In the genomic region with DNA sequence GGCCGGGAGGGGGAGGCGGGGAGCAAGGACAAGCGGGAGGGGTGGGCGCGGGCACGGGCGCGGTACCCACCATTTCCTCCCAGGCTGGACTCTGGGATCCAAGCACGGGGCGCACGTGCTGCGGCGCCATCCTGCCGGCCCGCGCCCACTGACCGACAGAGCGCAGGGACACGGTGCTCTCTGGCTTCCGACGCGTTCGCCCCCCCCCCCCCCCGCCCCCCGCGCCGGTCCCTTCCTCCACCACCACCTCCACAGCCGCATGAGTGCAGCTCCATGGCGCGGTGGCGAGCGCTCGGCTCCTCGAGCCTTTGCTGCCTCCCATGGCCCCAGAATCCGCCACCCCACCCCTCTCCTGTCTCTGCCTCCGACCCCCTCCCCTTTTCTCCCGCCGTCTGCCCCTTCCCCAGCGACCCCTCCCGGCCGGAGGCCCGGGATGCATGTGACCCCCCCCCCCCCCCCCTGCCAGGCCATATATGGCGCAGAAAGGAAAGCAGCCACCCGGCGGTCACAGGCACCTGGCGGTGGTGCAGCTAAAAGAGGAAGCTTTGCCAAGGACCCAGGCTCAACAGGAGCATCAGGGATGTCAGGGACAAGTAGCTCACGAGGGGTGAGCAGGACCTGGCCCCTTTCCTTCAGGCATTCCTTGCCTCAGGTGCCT, we compare ENCODE assay signal across 27 mouse cellular contexts. TPM values are rescaled to one million over a fixed set of nuclear protein-coding genes. Genes with fewer than 3 reads are reported as not detected.
DNase-seq lines count a peak whose midpoint lies in the region; ATAC-seq and TF ChIP-seq lines count a peak whose summit lies in the region.
"Not testable (repeated sequence)": the region's sequence is repeated elsewhere in the genome, so short reads cannot be mapped to it uniquely, and the experiment has no call there.
"Had no signal": no experiment of that assay in that cellular context is flagged by ENCODE, and none has a peak within 500 bp of the region (broad histone marks: within the 10 kb centered on the region; RNA-seq: fewer than 3 reads in every experiment).

No protein-coding gene starts in this region.

- not testable (repeated sequence) for H3K36me3 ChIP-seq in forebrain, embryonic 12.5 days (replicated peaks); forebrain, embryonic 16.5 days (ENCODE audit: control insufficient read depth, insufficient read depth); hindbrain, embryonic 13.5 days; hindbrain, postnatal 0 days (ENCODE audit: insufficient read depth, low read length); kidney, embryonic 15.5 days; lung, postnatal 0 days (ENCODE audit: insufficient read depth, low read length); midbrain, embryonic 16.5 days (ENCODE audit: control insufficient read depth, insufficient read depth, low read length); neural tube, embryonic 13.5 days

- TF ChIP-seq EP300 in lung, postnatal 0 days (IDR thresholded peaks at IDR 0.05): not testable (repeated sequence)

- H3K4me3 ChIP-seq in forebrain, embryonic 12.5 days (replicated peaks); forebrain, embryonic 16.5 days (replicated peaks; ENCODE audit: low read length); hindbrain, embryonic 13.5 days; hindbrain, postnatal 0 days (ENCODE audit: low read length); kidney, embryonic 15.5 days (replicated peaks); lung, postnatal 0 days (ENCODE audit: low read depth, low read length); midbrain, embryonic 16.5 days (ENCODE audit: low read depth, low read length); neural tube, embryonic 13.5 days: not testable (repeated sequence)

- H3K27me3 ChIP-seq in forebrain, embryonic 12.5 days; forebrain, embryonic 16.5 days (replicated peaks; ENCODE audit: control insufficient read depth, insufficient read depth, low read length); hindbrain, embryonic 13.5 days; hindbrain, postnatal 0 days (ENCODE audit: insufficient read depth, low read length); kidney, embryonic 15.5 days; lung, postnatal 0 days (replicated peaks; ENCODE audit: insufficient read depth, low read length); midbrain, embryonic 16.5 days (ENCODE audit: control insufficient read depth, insufficient read depth, low read depth, low read length); neural tube, embryonic 13.5 days: not testable (repeated sequence)

- ATAC-seq in forebrain, embryonic 12.5 days (ENCODE audit: low FRiP score): 0 out of 2 replicates have a peak, but pooled peaks have one; percentile 39
- ATAC-seq in forebrain, embryonic 16.5 days: peak; percentile 57; the same call in 1 of the 2 replicates
- ATAC-seq in hindbrain, embryonic 13.5 days (ENCODE audit: low FRiP score): peak; percentile 82
- peak; percentile 74; the same call in 1 of the 2 replicates for ATAC-seq in hindbrain, postnatal 0 days
- 0 out of 2 replicates have a peak, but pooled peaks have one; percentile 46 for ATAC-seq in kidney, embryonic 15.5 days (replicated peaks; ENCODE audit: low FRiP score)
- ATAC-seq in lung, postnatal 0 days: peak; percentile 62
- ATAC-seq in midbrain, embryonic 16.5 days: peak; percentile 89
- peak; percentile 78; the same call in 1 of the 2 replicates for ATAC-seq in neural tube, embryonic 13.5 days (ENCODE audit: low read depth)

- not testable (repeated sequence) for H3K9me3 ChIP-seq in forebrain, embryonic 12.5 days; forebrain, embryonic 16.5 days (ENCODE audit: control insufficient read depth, low read length); hindbrain, embryonic 13.5 days; hindbrain, postnatal 0 days (ENCODE audit: low read length); kidney, embryonic 15.5 days (replicated peaks); lung, postnatal 0 days (ENCODE audit: low read length); midbrain, embryonic 16.5 days (replicated peaks; ENCODE audit: control insufficient read depth, low read length, poor library complexity, severe bottlenecking); neural tube, embryonic 13.5 days

- H3K4me2 ChIP-seq in forebrain, embryonic 12.5 days; forebrain, embryonic 16.5 days (ENCODE audit: low read length); hindbrain, embryonic 13.5 days; hindbrain, postnatal 0 days (ENCODE audit: low read depth, low read length); kidney, embryonic 15.5 days; lung, postnatal 0 days (replicated peaks; ENCODE audit: low read depth, low read length); midbrain, embryonic 16.5 days (ENCODE audit: low read length); neural tube, embryonic 13.5 days: not testable (repeated sequence)

- H3K9ac ChIP-seq in forebrain, embryonic 12.5 days; forebrain, embryonic 16.5 days (replicated peaks; ENCODE audit: low read depth, low read length); hindbrain, embryonic 13.5 days; hindbrain, postnatal 0 days (replicated peaks; ENCODE audit: low read length); kidney, embryonic 15.5 days; lung, postnatal 0 days (replicated peaks; ENCODE audit: low read depth); midbrain, embryonic 16.5 days (ENCODE audit: low read depth, low read length); neural tube, embryonic 13.5 days: not testable (repeated sequence)

- not testable (repeated sequence) for TF ChIP-seq CTCF in hindbrain, postnatal 0 days (IDR thresholded peaks at IDR 0.05; ENCODE audit: low read depth); lung, postnatal 0 days (IDR thresholded peaks at IDR 0.05)

- not testable (repeated sequence) for H3K4me1 ChIP-seq in forebrain, embryonic 12.5 days; forebrain, embryonic 16.5 days (replicated peaks; ENCODE audit: control insufficient read depth, insufficient read depth, low read length); hindbrain, embryonic 13.5 days (replicated peaks); hindbrain, postnatal 0 days (ENCODE audit: insufficient read depth, low read length); kidney, embryonic 15.5 days; lung, postnatal 0 days (ENCODE audit: insufficient read depth, low read depth, low read length); midbrain, embryonic 16.5 days (ENCODE audit: control insufficient read depth, insufficient read depth, low read length); neural tube, embryonic 13.5 days (replicated peaks)

- H3K27ac ChIP-seq in forebrain, embryonic 12.5 days; forebrain, embryonic 16.5 days (ENCODE audit: low read length); hindbrain, embryonic 13.5 days; hindbrain, postnatal 0 days; kidney, embryonic 15.5 days; lung, postnatal 0 days (ENCODE audit: low read length); midbrain, embryonic 16.5 days (ENCODE audit: low read length); neural tube, embryonic 13.5 days (replicated peaks): not testable (repeated sequence)

- WGBS in forebrain, embryonic 12.5 days: no CpG with 5 or more reads among the region's 47 CpGs
- no CpG with 5 or more reads among the region's 47 CpGs for WGBS in forebrain, embryonic 16.5 days
- WGBS in hindbrain, embryonic 13.5 days: no CpG with 5 or more reads among the region's 47 CpGs
- WGBS in hindbrain, postnatal 0 days: no CpG with 5 or more reads among the region's 47 CpGs
- WGBS in kidney, embryonic 15.5 days: no CpG with 5 or more reads among the region's 47 CpGs
- WGBS in lung, postnatal 0 days: no CpG with 5 or more reads among the region's 47 CpGs
- WGBS in midbrain, embryonic 16.5 days: no CpG with 5 or more reads among the region's 47 CpGs
- no CpG with 5 or more reads among the region's 47 CpGs for WGBS in neural tube, embryonic 13.5 days

- not testable (repeated sequence) for DNase-seq in hindbrain, postnatal 0 days (ENCODE audit: low spot score); lung, postnatal 0 days (ENCODE audit: low spot score)

RNA-seq across cellular contexts. Expression of a gene that starts 5.0 kb away (rescaled TPM):
- 1.8 and 2.0 TPM in 2 replicates for polyA plus RNA-seq in forebrain, embryonic 12.5 days (2016; fragmentation: Nextera tagmentation; extraction: Ambion mirVana)
- 2.6 and 7.0 TPM in 2 replicates for polyA plus RNA-seq in forebrain, embryonic 16.5 days (2015; fragmentation: Nextera tagmentation; extraction: Ambion mirVana)
- polyA plus RNA-seq in hindbrain, embryonic 13.5 days (2015; fragmentation: Nextera tagmentation; extraction: Ambion mirVana): 3.2 and 4.2 TPM in 2 replicates
- total RNA-seq in hindbrain, postnatal 0 days (2014; rRNA removed): 2.3 and 2.7 TPM in 2 replicates
- 3.4 and 3.5 TPM in 2 replicates for polyA plus RNA-seq in hindbrain, postnatal 0 days (2015; fragmentation: Nextera tagmentation; extraction: Ambion mirVana)
- polyA plus RNA-seq in kidney, embryonic 15.5 days (2015; fragmentation: Nextera tagmentation; extraction: Ambion mirVana): 0.55 and 0.63 TPM in 2 replicates
- 0.14 and 0.44 TPM in 2 replicates for polyA plus RNA-seq in lung, postnatal 0 days (2015; fragmentation: Nextera tagmentation; extraction: Ambion mirVana)
- 4.6 and 6.3 TPM in 2 replicates for polyA plus RNA-seq in midbrain, embryonic 16.5 days (2015; fragmentation: Nextera tagmentation; extraction: Ambion mirVana)
- polyA plus RNA-seq in neural tube, embryonic 13.5 days (2015; fragmentation: Nextera tagmentation; extraction: Ambion mirVana): 3.0 and 3.6 TPM in 2 replicates
- total RNA-seq: MEL had no signal
- polyA plus RNA-seq: C2C12; erythroblast, embryonic 14.5 days had no signal

RNA-seq across cellular contexts. Expression of a gene that starts 17.3 kb away (rescaled TPM):
- polyA plus RNA-seq in forebrain, embryonic 12.5 days (2016; fragmentation: Nextera tagmentation; extraction: Ambion mirVana): not detected in 2 replicates
- not detected in 2 replicates for polyA plus RNA-seq in forebrain, embryonic 16.5 days (2015; fragmentation: Nextera tagmentation; extraction: Ambion mirVana)
- not detected in 2 replicates for polyA plus RNA-seq in hindbrain, embryonic 13.5 days (2015; fragmentation: Nextera tagmentation; extraction: Ambion mirVana)
- total RNA-seq in hindbrain, postnatal 0 days (2014; rRNA removed): not detected in 2 replicates
- polyA plus RNA-seq in hindbrain, postnatal 0 days (2015; fragmentation: Nextera tagmentation; extraction: Ambion mirVana): not detected in 2 replicates
- polyA plus RNA-seq in kidney, embryonic 15.5 days (2015; fragmentation: Nextera tagmentation; extraction: Ambion mirVana): not detected in 2 replicates
- not detected in 2 replicates for polyA plus RNA-seq in lung, postnatal 0 days (2015; fragmentation: Nextera tagmentation; extraction: Ambion mirVana)
- not detected in 2 replicates for polyA plus RNA-seq in midbrain, embryonic 16.5 days (2015; fragmentation: Nextera tagmentation; extraction: Ambion mirVana)
- polyA plus RNA-seq in neural tube, embryonic 13.5 days (2015; fragmentation: Nextera tagmentation; extraction: Ambion mirVana): not detected in 2 replicates
- total RNA-seq: adrenal gland, postnatal 10 days; adrenal gland, postnatal 4 days; common myeloid progenitor, adult 5-6 weeks; gastrocnemius, adult 18-20 months; gastrocnemius, postnatal 14 days; heart, adult 2 months; heart, postnatal 14 days; hematopoietic stem cell, adult 5-6 weeks; MEL had no signal
- polyA plus RNA-seq: brain, embryonic 14.5 days; C2C12; embryonic facial prominence, embryonic 11.5 days; embryonic facial prominence, embryonic 15.5 days; erythroblast, embryonic 14.5 days; forebrain, embryonic 10.5 days; gonadal fat pad, adult 2 months; heart, adult 2 months; heart, embryonic 11.5 days; heart, embryonic 15.5 days; inflammation-experienced regulatory T-cells, adult 6 months had no signal

Comparison
In these comparisons a context has a peak if more than half of its experiments do, and no peak if none do; other contexts are left out.
1. ATAC-seq: peak in every context shown above with its lines; median percentile 89 in midbrain, embryonic 16.5 days; 82 in hindbrain, embryonic 13.5 days; 78 in neural tube, embryonic 13.5 days; 74 in hindbrain, postnatal 0 days; 62 in lung, postnatal 0 days; 57 in forebrain, embryonic 16.5 days; 46 in kidney, embryonic 15.5 days; 39 in forebrain, embryonic 12.5 days.